Mouse (Mus musculus): ENCODE results near the gene Olfr186.

GRCm38 (mm10) chr16:58995057-58995456, 35.0 kb downstream of the Olfr186 start, which contains the start of gene Olfr183:
- TF ChIP-seq CTCF (IDR thresholded peaks at IDR 0.05; ENCODE audit: low read depth, low read length) = no peak
- TF ChIP-seq POLR2A (IDR thresholded peaks at IDR 0.05; ENCODE audit: extremely low read depth, insufficient read depth, low read length) = no peak

Measured in liver, adult 2 months (tissue).